Mouse (Mus musculus): Measurements from ENCODE around the gene Rad51b.

The Rad51b gene

DNA sequence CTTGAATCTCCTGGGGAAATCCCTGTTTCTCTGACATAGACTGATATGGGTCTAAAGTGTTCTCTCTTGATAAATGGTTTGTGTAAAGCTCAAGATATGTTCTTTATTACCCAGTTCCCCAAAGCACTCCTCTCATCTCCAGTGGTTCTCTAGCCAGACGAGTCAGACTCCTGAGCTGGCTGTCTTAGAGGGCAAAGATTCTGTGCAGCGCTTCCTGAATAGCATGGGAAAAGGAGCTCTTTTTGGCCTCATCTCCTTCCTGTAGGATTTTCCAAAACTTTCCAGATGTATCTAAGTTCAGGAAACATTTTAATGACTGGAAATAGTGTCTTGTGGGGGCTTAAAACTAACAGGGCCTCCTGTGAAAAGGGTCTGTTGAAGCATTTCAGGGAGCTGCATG is 483.7 kb downstream of the Rad51b start:
- DNase-seq: no peak

DNA sequence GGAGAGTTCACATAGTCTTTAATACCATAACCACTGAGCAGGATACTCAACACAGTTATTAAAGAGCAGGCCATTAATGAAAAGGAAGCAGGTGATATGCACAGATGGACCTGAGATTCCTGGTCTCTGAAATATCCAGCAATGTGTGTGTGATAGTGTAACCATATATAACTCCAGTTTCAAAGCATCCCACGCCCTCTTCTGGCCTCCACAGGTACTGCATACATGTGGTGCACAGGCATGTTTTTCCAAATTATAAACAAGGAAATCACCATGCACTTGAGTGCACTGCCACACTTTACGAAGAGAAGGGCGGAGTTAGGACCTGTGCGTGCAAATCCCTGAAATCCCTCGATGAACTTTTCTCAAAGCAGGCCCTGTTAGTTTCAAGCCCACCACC is 484.7 kb downstream of the Rad51b start:
- DNase-seq: no peak

GRCm38 (mm10) chr12:79782444-79783117 is 485.5 kb downstream of the Rad51b start:
- DNase-seq: no peak

GRCm38 (mm10) chr12:79784159-79784558 is 487.1 kb downstream of the Rad51b start:
- DNase-seq: no peak

GRCm38 (mm10) chr12:79785691-79786090 is 488.6 kb downstream of the Rad51b start:
- no peak for DNase-seq

GRCm38 (mm10) chr12:79787538-79787937 is 490.5 kb downstream of the Rad51b start:
- no peak for DNase-seq

DNA sequence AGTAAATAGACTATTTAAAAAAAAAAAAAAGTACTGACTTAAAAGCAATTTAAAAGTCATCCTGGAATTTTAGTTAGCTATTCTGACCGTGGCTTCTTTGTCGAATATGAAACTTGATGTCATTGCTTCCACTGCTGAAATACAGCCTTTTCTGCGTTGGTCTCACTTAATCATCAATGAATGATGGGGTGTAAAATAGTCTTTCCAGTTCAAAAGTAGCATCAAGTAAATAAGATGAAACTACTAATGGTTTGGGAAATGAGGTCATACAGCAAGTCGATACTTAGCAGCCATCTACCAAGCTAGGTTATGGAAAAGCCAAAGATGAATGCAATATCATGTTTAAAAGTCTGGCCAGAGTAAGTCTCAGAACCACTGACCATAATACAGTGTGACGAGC is 491.3 kb downstream of the Rad51b start:
- no peak for DNase-seq

- DNase-seq: no peak
Observed at GRCm38 (mm10) chr12:79789481-79789880, 492.4 kb downstream of the Rad51b start.

GRCm38 (mm10) chr12:79793382-79793781 is 496.3 kb downstream of the Rad51b start:
- no peak for DNase-seq

GRCm38 (mm10) chr12:79794802-79795201 is 497.7 kb downstream of the Rad51b start:
- DNase-seq: no peak

- DNase-seq: no peak
Observed at GRCm38 (mm10) chr12:79796260-79796659, 499.2 kb downstream of the Rad51b start.

GRCm38 (mm10) chr12:79796823-79797821 is 500.0 kb downstream of the Rad51b start:
- peak in 1 of 2 experiments; percentile 13 for DNase-seq

GRCm38 (mm10) chr12:79798488-79798887 is 501.4 kb downstream of the Rad51b start:
- DNase-seq: no peak

DNA sequence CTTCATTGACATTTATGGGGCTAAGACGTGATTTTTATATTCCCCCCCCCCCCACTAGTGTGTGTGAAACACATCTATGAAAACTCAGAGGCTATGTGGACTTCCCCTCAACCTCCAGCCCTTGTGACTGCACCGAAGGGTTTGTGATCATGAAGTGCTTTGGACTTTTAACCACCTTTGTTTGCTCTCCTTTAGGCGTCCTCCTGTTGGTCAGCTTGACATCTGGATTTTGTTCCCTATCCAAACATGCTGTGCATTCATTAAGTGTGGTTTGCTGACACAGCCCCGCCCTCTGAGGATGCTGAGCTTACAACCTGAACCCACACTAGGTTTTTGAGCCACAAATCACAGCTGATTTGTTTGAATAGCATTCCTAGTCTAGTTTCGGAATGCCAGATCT is 502.3 kb downstream of the Rad51b start:
- no peak for DNase-seq

DNA sequence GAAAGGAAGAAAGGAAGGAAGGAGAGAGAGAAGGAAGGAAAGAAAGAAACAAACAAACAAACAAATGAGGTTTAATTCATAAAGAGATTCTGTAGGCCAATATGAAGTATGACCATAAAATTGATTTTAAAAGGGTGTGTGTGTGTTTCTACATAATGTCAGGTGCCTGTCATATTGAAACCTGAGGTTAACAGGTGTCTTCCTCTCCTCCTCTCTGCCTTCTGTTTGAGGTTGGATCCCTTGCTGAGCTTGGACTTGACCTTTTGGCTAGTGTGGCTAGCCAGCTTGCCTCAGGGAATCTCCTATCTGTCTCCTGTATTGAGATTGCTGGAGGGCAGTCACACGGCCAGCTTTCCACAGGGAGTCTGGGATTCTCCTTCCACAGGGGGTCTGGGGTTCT is 506.6 kb downstream of the Rad51b start:
- no peak for DNase-seq

- no peak for DNase-seq
Observed at GRCm38 (mm10) chr12:79804776-79805524, 507.9 kb downstream of the Rad51b start.

- no peak for DNase-seq
Observed at GRCm38 (mm10) chr12:79806990-79807389, 509.9 kb downstream of the Rad51b start.

GRCm38 (mm10) chr12:79807410-79807847 is 510.3 kb downstream of the Rad51b start:
- DNase-seq: no peak

GRCm38 (mm10) chr12:79807938-79808401 is 510.9 kb downstream of the Rad51b start:
- no peak for DNase-seq

- DNase-seq: no peak
Observed at GRCm38 (mm10) chr12:79808426-79809398, 511.6 kb downstream of the Rad51b start.

GRCm38 (mm10) chr12:79809518-79809917 is 512.4 kb downstream of the Rad51b start:
- DNase-seq: no peak

DNA sequence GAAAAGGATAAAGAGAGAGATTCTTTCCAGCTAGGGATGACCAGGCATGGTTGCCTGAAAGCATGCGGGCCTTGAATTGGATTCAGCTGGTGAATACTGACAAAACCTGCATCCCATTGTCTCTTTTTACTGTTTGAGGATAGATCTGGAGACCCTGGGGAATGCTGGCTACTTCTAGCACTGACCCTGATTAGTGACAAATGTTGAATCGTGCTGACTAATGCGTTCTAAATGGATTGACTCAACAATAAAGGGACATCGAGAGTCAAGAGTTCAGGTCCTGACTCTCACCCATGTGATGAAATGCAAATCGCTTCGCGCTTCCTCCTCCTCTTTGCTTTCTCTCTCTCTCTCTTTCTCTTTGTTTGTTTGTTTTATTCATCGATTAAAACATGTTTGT is 515.3 kb downstream of the Rad51b start:
- no peak for DNase-seq
